Mouse (Mus musculus) embryonic facial prominence, embryonic 11.5 days (tissue): ENCODE results near the gene Sox30. TPM values are rescaled to one million over a fixed set of nuclear protein-coding genes. Genes with fewer than 3 reads are reported as not detected.
"Not testable (repeated sequence)": the region's sequence is repeated elsewhere in the genome, so short reads cannot be mapped to it uniquely, and the experiment has no call there.

ENCODE experiments used
- ATAC-seq: fragments of 200-750 bp; cut with Nextera tagmentation; replicated peaks from 2 replicates; pipeline ENCODE4 v1.8.0; 2017; ENCODE audit warnings: low read depth; ENCODE audit not compliant: insufficient number of reproducible peaks, low FRiP score, low TSS enrichment
- DNase-seq: peaks from one replicate; pipeline ENCODE4 v3.0.0-alpha.2; 2015; ENCODE audit warnings: low spot score
- H3K27ac ChIP-seq: fragments of 300-500 bp; sonication (generic); replicated peaks from 2 replicates; pipeline ENCODE4 v1.5.1; 2014; ENCODE audit warnings: mild to moderate bottlenecking, low read depth, low read length, control low read depth
- H3K27me3 ChIP-seq: fragments of 300-500 bp; sonication (generic); 2 replicates; pipeline ENCODE4 v1.6.1; 2014; ENCODE audit warnings: mild to moderate bottlenecking, low read length, moderate library complexity, mixed read lengths; ENCODE audit not compliant: control insufficient read depth, insufficient read depth
- H3K36me3 ChIP-seq: fragments of 300-500 bp; sonication (generic); replicated peaks from 2 replicates; pipeline ENCODE4 v1.6.1; 2014; ENCODE audit warnings: low read depth, mild to moderate bottlenecking, low read length, moderate library complexity, mixed read lengths; ENCODE audit not compliant: control insufficient read depth, insufficient read depth
- H3K4me1 ChIP-seq: fragments of 300-500 bp; sonication (generic); 2 replicates; pipeline ENCODE4 v1.6.1; 2014; ENCODE audit warnings: low read length, mixed read lengths; ENCODE audit not compliant: control insufficient read depth, insufficient read depth
- H3K4me2 ChIP-seq: fragments of 300-500 bp; sonication (generic); 2 replicates; pipeline ENCODE4 v1.6.1; 2014; ENCODE audit warnings: low read depth, mild to moderate bottlenecking, control low read depth, low read length, moderate library complexity
- H3K4me3 ChIP-seq: fragments of 300-500 bp; sonication (generic); 2 replicates; pipeline ENCODE4 v1.5.1; 2014; ENCODE audit warnings: low read depth, low read length, control low read depth
- H3K9ac ChIP-seq: fragments of 300-500 bp; sonication (generic); replicated peaks from 2 replicates; pipeline ENCODE4 v1.6.1; 2014; ENCODE audit warnings: mild to moderate bottlenecking, control low read depth, low read length
- H3K9me3 ChIP-seq: fragments of 300-500 bp; sonication (generic); replicated peaks from 2 replicates; pipeline ENCODE4 v1.6.1; 2016; ENCODE audit warnings: mild to moderate bottlenecking, low read length, inconsistent platforms, mixed read lengths; ENCODE audit not compliant: control insufficient read depth
- WGBS: fragments of 180-500 bp; shearing (Covaris S2); extraction: QIAGEN DNeasy Blood & Tissue Kit; methylation state at CpG from one replicate; pipeline ENCODE4 v1.1.7; 2014; 5-methylcytosine and 5-hydroxymethylcytosine counted together
- polyA plus RNA-seq: library from polyadenylated mRNA; unstranded; fragments of >200 nt; fragmentation: Nextera tagmentation; extraction: Ambion mirVana; gene quantifications from 2 replicates; pipeline ENCODE4 v1.2.1, GENCODE M21; 2014

Gene Sox30
- polyA plus RNA-seq, 1 experiment from 2014 or later: 0.22 TPM

DNA sequence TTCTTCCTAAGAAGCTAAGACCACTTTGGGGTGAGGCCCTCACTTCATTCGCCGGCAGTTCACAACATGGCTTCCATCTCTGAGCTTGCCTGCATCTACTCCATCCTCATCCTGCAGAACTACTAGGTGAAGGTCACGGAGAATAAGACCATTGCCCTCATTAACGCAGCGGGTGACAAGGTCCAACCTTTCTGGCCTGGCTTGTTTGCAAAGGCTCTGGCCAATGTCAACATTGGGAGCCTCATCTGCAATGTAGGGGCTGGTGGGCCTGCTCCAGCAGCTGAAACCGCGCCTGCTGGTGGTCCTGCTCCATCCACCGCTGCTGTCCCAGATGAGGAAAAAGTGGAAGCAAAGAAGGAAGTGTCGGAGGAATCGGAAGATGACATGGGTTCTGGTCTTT lies 56.3 kb downstream of the Sox30 start:
- DNase-seq (no peak), ATAC-seq (no peak)
- Histone ChIP-seq H3K4me2 (no peak overlapping the region), H3K27me3 (no peaks in the 10 kb centered on the region), H3K4me3 (no peak overlapping the region), H3K9ac (no peak overlapping the region), H3K27ac (no peak overlapping the region), H3K36me3 (no peaks in the 10 kb centered on the region), H3K9me3 (no peaks in the 10 kb centered on the region), H3K4me1 (no peaks in the 10 kb centered on the region)
- WGBS: 95% methylated on average over 10 of the region's 10 CpGs

DNA sequence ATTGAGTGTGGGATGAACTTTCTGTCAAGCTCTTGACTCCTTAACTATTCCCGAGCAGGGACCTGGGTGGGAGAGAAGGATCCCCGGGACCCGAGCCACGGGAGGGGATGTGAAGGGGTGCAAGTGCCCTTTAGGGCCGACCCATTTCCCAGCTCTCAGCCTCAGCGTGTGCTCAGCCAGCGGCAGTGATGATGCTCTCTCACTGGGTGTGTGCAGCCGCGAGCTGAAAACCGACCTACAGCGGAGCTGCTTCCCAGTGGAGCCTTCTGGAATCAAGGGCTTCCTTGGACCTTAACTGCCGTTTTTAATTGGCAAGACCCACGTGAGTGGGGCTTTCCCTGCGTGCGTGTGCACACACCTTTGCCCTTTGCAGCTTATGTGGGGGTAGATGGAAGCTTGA lies 58.8 kb downstream of the Sox30 start:
- no peak for ATAC-seq
- Histone ChIP-seq H3K27me3 (no peaks in the 10 kb centered on the region), H3K27ac (no peak overlapping the region), H3K9ac (no peak overlapping the region), H3K4me2 (no peak overlapping the region), H3K36me3 (no peaks in the 10 kb centered on the region), H3K9me3 (no peaks in the 10 kb centered on the region), H3K4me3 (no peak overlapping the region), H3K4me1 (no peaks in the 10 kb centered on the region)
- WGBS: 72% methylated on average over 15 of the region's 15 CpGs
- no peak for DNase-seq

DNA sequence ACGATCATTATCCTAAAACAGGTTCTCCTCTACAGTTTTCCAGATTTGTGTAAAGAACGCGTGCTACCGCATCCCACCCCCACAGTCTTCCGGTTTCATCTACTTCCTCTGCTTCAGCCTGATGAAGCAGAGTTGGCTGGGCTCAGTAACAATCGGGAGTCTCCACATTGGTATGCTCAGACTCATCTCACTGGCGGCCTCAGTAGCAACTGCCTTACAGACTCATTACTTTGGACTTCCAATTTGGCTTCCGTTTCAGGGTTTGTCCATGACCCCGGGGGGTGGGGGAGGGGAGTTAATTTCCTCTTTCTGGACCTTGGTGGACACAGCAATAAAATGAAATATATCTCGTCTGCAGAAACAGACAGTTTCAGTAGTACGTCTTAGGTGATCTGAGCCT lies 59.2 kb downstream of the Sox30 start:
- ATAC-seq (no peak), DNase-seq (no peak)
- Histone ChIP-seq H3K27me3 (no peaks in the 10 kb centered on the region), H3K36me3 (no peaks in the 10 kb centered on the region), H3K9ac (no peak overlapping the region), H3K4me2 (no peak overlapping the region), H3K9me3 (no peaks in the 10 kb centered on the region), H3K4me1 (no peaks in the 10 kb centered on the region), H3K27ac (no peak overlapping the region), H3K4me3 (no peak overlapping the region)
- WGBS: 51% methylated on average over 11 of the region's 11 CpGs

DNA sequence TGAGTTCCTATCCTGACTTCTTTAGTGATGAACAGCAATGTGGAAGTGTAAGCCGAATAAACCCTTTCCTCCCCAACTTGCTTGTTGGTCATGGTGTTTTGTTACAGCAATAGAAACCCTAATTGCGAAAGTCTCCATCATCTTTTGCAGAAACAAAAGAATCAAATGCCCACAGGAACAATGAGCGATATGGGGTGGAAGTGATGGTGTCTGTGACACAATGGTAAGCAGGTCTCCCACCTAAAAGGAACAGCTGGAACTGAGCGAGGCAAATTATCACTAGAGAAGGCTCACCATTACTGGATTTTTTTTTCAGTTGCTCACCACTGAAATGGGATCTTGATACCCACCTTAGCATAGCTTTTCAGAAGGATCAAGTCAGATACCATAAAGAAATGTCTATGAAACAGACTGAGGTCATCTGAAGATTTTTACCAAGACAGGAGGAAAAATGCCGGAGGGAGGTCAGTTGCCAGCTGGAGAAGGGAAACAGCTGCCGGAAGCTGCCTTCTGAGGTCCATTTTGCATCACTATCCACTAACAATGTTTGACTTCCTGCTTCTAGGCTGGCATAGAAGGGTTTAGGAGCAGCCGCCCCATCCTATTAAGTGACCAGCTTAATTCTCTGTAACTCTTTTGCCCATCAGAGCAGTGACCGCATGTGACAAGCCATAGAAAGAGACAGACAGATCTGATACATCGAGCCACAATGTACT lies 60.9 kb downstream of the Sox30 start:
- no peaks in the 10 kb centered on the region for H3K4me1 ChIP-seq
- no peaks in the 10 kb centered on the region for H3K36me3 ChIP-seq
- no peak overlapping the region for H3K4me3 ChIP-seq
- no peaks in the 10 kb centered on the region for H3K9me3 ChIP-seq
- H3K27ac ChIP-seq: no peak overlapping the region
- H3K9ac ChIP-seq: no peak overlapping the region
- 78% methylated on average over 9 of the region's 9 CpGs for WGBS
- no peak for ATAC-seq
- no peaks in the 10 kb centered on the region for H3K27me3 ChIP-seq
- no peak overlapping the region for H3K4me2 ChIP-seq
- DNase-seq: no peak

DNA sequence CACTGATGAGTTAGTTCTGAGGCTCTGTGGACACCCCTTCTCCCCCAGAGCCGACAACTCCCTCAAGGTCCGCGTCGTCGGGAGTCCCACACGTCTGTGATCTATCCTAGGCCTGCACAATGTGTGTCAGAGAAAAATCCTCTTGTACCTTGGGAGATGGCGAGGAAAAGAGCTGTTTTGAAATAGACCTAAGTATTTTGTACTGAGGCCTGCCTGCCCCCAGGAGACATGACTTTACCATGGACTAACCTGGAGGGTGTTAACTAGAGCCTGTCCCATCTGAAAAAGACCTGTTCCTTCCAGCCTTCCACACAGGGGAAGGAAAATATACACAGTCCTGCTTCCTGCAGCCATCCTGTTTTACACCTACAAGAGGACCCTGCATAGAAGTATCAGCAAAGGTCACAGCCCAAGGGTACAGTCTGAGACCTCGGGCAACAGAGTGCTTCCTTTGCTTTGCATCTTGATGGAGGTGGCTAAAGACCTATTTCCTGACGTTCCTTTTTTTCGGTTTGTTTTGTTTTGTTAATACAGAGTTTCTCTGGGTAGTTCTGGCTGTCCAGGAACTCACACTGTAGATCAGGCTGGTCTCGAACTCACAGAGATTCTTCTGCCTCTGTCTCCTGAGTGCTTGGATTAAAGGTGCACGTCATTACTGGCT lies 61.6 kb downstream of the Sox30 start:
- Histone ChIP-seq H3K36me3 (no peaks in the 10 kb centered on the region), H3K9ac (no peak overlapping the region), H3K4me1 (no peaks in the 10 kb centered on the region), H3K27me3 (no peaks in the 10 kb centered on the region), H3K9me3 (no peaks in the 10 kb centered on the region), H3K4me3 (no peak overlapping the region), H3K27ac (no peak overlapping the region), H3K4me2 (no peak overlapping the region)
- 68% methylated on average over 12 of the region's 12 CpGs for WGBS
- DNase-seq (no peak), ATAC-seq (no peak)

DNA sequence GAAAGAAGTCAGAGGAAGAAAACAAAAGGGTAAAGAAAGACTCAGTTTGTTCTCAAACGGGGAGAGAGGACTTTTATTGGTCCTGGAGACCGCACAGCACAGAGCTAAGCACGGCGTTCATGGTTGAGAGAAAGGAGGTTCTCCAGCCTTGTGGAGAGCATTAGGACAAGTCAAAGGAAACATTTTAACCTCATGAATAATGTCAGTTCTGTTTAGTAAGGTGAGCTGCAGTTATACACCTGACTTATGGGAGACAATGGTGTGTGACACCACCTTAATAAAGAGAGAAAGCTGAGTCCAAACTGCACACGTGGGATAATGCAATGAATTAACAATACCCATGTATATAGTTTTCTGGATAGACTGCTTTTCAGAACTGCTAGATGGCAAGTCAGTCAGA lies 64.7 kb downstream of the Sox30 start:
- Histone ChIP-seq H3K27me3 (no peaks in the 10 kb centered on the region), H3K9ac (no peak overlapping the region), H3K27ac (no peak overlapping the region), H3K4me1 (no peaks in the 10 kb centered on the region), H3K36me3 (no peaks in the 10 kb centered on the region), H3K4me3 (no peak overlapping the region), H3K4me2 (no peak overlapping the region), H3K9me3 (no peaks in the 10 kb centered on the region)
- ATAC-seq (no peak), DNase-seq (no peak)
- WGBS: 90% methylated on average over 5 of the region's 5 CpGs

DNA sequence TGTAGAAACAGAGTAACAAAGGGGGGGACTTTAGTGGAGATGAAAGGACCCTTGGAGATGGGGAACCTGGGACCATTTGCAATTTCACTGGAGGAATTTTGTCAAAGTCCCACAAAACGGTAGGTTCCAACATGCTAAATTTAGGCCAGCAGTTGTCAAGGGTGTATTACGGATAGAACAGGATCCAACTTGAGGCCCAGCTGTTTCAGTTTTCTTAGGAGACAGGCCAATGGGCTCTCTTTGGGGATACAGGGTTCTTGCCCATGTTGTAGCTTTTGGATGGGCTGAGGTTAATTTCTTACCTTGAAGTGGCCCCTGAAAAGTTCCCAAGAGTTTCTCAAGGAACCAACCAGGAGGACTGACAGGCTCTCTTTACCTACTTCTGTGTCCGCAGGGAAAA lies 67.2 kb downstream of the Sox30 start:
- Histone ChIP-seq H3K9me3 (no peaks in the 10 kb centered on the region), H3K4me2 (no peak overlapping the region), H3K27ac (no peak overlapping the region), H3K9ac (no peak overlapping the region), H3K4me1 (no peaks in the 10 kb centered on the region), H3K36me3 (no peaks in the 10 kb centered on the region), H3K4me3 (no peak overlapping the region), H3K27me3 (no peaks in the 10 kb centered on the region)
- WGBS: 90% methylated on average over 3 of the region's 3 CpGs
- ATAC-seq (no peak), DNase-seq (no peak)

DNA sequence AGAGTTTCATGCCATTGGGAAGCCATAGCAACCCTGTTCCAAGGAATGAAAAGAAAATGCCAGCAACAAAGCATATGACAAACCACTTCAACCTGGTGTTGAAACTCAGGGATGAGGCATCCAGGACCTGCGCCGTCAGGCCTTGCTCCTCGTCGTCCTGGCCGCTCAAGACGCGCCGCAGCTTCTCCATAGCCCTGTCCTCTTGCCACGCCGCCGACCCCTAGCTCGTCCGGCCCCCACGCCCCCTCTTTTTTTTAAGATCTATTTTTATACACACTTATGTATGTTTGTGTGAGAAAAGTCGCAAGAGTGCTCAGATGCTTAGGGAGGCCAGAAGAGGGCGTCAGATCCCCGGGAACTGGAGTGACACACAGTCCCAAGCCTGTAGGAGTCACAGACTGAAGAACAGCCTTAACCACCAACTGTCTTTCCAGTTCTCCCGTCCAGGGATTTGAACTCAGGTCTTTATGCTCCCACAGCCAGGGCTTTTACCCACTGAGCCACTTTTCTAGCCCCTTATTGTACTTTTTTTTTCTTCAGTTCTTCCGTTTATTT lies 72.1 kb downstream of the Sox30 start, which contains the start of gene Gm12166:
Gm12166 (minus strand) TSS at position 217 of the 555 bp plus-strand sequence.
- not testable (repeated sequence) for H3K27me3 ChIP-seq, H3K9ac ChIP-seq, ATAC-seq, H3K36me3 ChIP-seq, H3K27ac ChIP-seq, H3K4me2 ChIP-seq, H3K4me1 ChIP-seq, H3K9me3 ChIP-seq, H3K4me3 ChIP-seq
- DNase-seq: peak; percentile 64
- WGBS: 31% methylated on average over 19 of the region's 19 CpGs
